Mouse (Mus musculus) kidney, postnatal 36 days (tissue): Measurements from ENCODE around the gene Rpn2.

Experiments used
- DNase-seq, 2 experiments: peaks; one replicate each; pipeline ENCODE4 v3.0.0; 2021 to 2022; ENCODE audit warnings: mixed read lengths in 2 of 2

The Rpn2 gene

DNA sequence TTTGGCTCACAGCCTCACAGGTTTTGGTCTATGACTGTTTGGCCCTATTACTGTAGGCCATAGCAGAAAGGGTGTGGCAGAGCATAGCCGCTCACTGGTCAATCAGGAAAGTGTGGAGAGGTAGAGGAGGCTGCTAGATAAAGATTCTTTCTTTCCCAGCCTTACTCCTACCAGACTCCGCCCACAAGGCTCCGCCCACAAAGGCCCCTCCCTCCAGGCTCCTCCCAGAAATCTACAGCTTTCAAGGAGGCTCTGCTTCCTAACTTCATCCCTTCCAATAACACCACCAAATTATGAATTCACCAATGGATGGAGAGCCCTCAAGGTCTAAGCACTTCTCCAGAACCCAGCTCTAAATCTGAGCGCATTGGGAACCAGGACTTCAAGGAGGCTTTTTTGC lies 74.4 kb downstream of the Rpn2 start:
- no peak for DNase-seq

DNA sequence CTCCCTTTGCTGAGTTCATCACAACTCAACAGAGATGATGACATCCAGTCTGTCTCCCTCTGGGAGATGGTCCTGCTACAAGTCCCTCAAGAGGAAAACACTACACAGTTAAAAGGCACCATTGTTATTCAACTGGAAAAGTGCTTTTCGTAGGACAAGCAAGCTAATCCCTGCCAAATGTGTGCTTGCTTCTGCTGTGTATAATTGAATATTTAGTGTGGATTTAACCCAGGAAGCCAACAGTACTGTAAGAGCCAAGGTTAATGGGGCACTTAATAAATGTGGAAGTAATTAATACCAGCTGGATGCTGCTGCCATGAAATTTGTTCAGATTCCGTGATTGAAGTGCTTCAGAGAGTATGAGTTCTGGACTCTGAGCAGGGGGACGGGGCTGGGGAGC lies 75.3 kb downstream of the Rpn2 start:
- no peak for DNase-seq

DNA sequence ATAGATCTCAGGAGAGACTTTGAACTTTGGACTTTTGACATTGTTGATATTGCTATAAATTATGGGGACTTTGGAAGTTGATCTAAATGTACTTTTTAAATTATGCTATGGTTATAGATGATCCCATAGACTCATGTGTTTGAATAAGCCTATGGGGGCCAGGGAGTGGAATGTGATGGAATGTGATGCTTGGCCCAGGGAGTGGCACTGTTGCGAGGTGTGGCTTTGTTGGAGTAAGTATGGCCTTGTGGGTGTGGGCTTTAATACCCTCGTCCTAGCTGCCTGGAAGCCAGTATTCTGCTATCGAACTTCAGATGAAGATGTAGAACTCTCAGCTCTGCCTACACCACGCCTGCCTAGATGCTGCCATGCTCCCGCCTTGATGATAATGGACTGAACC lies 81.2 kb downstream of the Rpn2 start:
- DNase-seq: no peak

DNA sequence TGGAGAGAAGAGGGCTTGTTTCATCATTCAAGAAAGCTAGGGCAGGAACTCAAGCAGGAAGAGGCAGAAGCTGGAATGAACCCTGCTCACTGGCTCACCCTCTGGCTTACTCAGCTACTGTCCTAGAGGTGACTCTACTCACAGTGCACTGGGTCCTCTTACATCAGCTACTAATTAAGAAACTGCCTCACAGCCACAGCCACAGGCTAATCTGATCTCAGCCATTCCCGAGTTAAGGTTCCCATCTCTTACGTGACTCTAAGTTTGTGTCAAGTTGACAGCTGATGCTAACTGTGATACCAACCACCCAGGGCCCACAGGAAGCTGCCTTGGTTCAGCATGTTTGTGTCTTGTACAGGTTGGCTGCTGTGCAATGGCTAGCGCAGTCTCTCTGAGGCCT lies 84.2 kb downstream of the Rpn2 start:
- DNase-seq: no peak

DNA sequence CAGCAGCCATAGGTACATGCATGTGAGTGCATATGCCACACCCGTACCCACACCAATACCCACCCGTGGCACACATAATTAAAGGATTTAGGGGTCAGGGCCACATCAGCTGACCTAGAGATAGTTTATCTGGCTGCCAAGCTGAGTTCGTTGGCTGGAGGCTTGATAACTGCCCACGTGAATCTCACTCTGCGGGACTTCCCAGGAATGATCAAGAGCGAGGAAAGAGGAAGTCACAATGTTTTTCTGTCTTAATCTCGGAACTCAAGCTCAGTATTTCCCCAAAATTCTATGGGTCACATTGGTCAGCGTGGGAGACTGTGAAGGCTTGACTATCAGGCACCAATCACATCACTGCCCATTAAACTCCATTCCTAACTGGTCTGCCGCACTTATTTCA lies 87.9 kb downstream of the Rpn2 start:
- no peak for DNase-seq

DNA sequence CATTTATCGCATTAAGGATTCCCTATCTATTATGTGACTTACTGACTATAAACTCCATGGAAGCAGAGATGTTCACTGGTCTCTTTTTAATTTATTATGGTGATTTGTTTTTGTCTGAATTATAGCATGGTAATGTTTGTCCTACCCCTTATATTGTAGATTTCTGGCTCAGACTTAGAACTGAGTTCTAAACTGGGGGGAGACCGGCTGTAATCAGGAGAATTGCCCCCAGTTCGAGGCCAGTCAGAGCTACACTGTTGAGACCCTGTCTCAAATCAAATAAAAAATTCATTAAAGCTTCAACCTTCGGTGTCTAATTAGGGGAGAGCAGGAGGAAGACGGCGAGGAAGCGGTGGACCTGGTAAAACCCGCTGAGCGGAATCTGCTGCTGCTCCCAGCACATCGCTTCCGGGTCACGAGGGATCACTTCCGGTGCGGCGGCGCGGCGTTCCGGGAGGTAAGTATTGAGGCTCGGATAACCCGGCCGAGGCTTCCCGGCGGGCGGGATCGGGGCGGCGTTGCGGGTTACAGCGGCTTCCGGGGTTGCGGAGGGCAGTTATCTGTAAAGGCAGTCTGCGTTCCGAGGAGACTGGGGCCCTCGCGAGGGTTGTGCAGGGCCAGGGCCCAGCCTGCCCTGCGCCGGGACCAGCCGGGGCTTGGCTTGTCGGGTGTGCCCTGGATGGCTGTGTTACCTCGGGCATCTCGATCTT lies 88.5 kb downstream of the Rpn2 start, which contains the start of gene Manbal:
Manbal (plus strand) TSS at position 411 of the 710 bp plus-strand sequence.
- peak; percentile 96 to 98 for DNase-seq

DNA sequence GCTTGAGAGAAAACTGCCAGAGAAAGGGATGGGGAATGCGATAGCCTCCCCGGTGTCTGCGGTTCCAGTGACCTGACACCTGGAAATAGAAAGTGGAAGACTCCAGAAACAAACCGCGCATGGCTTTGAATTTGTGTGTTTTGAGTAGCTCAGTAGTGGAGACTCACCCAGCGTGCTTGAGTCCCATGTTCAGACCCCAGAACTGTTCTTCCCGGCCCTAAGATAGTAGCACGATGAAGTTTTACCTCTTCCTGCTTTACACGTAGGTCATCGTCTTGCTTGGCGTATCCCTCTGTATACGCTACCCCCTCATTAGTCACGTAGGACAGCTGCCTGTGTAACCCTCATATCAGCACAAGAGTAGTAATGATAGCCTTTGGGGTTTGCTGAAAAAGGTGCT lies 89.2 kb downstream of the Rpn2 start:
- DNase-seq: no peak

DNA sequence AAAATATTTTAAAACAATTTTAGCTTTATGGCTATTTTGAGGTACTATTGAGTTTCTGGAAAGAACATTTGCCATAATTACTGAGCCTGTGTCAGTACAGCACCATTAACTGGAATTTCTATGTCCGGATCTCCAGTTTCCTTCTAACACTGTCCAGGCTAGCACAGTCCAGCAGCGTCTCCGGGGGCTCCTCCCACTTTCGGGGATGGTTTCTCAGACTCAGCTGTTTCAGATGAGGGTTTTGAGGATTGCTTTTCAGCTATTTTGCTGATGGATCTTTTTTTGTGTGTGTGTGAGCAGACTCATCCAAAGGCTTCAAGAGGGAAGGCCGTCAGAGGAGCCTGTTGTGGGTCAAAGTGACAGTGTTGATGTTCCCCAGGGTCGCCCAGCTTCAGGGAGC lies 92.9 kb downstream of the Rpn2 start:
- DNase-seq: peak; percentile 39 to 55

DNA sequence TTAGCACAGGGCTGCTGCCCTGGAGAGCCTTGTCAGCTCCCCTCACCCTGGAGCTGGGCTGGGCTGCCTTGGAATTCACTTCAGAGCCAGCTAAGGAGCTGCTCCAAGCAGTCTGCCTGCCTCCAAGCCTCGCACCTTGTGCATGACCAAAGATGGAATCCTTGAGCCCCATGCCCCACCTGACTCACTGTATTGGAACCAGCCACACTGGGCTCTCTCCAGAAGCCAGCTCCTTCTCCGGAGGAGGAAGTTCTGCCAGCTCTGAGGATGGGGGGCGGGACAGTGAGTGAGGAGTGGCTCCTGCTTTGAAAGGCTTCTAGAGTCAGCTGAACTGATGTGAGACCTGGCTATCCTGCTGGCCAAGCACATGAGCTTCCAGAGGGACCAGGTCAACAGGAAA lies 94.9 kb downstream of the Rpn2 start:
- DNase-seq: no peak

DNA sequence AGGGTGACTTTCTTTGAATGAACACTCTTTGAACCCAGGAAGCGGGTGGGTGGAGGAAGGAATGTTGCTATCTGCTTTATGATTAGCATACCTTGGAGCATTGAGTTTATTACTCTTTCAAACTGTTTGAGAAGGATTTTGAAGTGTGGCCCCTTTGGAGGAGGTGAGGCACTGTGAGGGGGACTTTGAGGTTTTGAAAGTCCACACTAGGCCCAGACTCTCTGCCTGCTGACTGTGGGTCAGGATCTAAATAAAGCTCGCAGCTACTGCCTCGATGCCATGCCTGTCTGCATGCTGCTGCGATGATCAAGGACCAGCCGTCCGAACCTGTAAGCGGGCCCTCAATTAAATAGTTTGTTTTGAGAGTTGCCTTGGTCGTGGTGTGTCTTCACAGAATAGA lies 96.2 kb downstream of the Rpn2 start:
- DNase-seq: no peak
